Comparison of ENCODE assay signal across 11 mouse cellular contexts in the genomic region with DNA sequence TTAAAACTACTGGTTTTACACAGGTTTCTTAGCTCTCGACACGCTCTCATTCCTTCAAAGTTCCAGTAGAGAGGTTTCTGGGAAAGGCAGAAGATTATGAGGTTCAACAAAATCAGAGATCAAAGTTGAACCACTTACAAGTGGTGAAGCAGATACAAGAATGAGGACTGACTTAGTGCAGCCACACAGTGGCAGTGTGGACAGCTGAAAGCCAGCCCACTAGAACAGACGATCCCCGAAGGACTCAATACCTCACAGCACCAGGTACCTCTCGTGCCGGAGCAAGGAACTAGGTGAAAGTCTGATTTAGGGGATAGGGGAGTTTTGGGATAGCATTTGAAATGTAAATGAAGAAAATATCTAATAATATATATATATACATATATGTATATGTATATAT. TPM values are rescaled to one million over a fixed set of nuclear protein-coding genes. Genes with fewer than 3 reads are reported as not detected.
A peak's percentile ranks its signal among the peaks of the same experiment; 100 is the strongest.
DNase-seq lines count a peak whose midpoint lies in the region; ATAC-seq and TF ChIP-seq lines count a peak whose summit lies in the region.
"Had no signal": no experiment of that assay in that cellular context is flagged by ENCODE, and none has a peak within 500 bp of the region (broad histone marks: within the 10 kb centered on the region; RNA-seq: fewer than 3 reads in every experiment).

No protein-coding gene starts in this region.

- no peak for TF ChIP-seq EP300 in heart, adult 2 months (IDR thresholded peaks at IDR 0.05; ENCODE audit: insufficient read depth, low read depth, low read length)
- no peak for TF ChIP-seq EP300 in liver, embryonic 14.5 days (IDR thresholded peaks at IDR 0.05; ENCODE audit: low read depth)

- TF ChIP-seq POLR2A in heart, adult 2 months (IDR thresholded peaks at IDR 0.05; ENCODE audit: insufficient read depth, low read depth, low read length) = no peak
- TF ChIP-seq POLR2A in cortical plate, adult 2 months (IDR thresholded peaks at IDR 0.05; ENCODE audit: extremely low read depth, insufficient read depth, low read length) = no peak

- no peak overlapping the region for H3K27ac ChIP-seq in heart, adult 2 months
- no peak overlapping the region for H3K27ac ChIP-seq in liver, embryonic 14.5 days
- H3K27ac ChIP-seq in cortical plate, adult 2 months (ENCODE audit: insufficient read depth, low read length) = no peak overlapping the region
- H3K27ac ChIP-seq: embryonic facial prominence, embryonic 15.5 days; neural tube, embryonic 12.5 days had no signal

- H3K9ac ChIP-seq in heart, adult 2 months (ENCODE audit: low read depth, low read length) = no peak overlapping the region
- H3K9ac ChIP-seq in liver, embryonic 14.5 days (replicated peaks) = no peak overlapping the region
- H3K9ac ChIP-seq: embryonic facial prominence, embryonic 15.5 days; neural tube, embryonic 12.5 days had no signal

- no peaks in the 10 kb centered on the region for H3K9me3 ChIP-seq in liver, embryonic 14.5 days (ENCODE audit: control insufficient read depth, low read length)
- H3K9me3 ChIP-seq: embryonic facial prominence, embryonic 15.5 days; neural tube, embryonic 12.5 days had no signal

- 63% methylated on average over 6 of the region's 6 CpGs for WGBS in heart, adult 2 months
- WGBS in liver, embryonic 14.5 days (ENCODE audit: insufficient replicate concordance) = 68% methylated on average over 6 of the region's 6 CpGs

- H3K4me3 ChIP-seq in heart, adult 2 months = no peak overlapping the region
- no peak overlapping the region for H3K4me3 ChIP-seq in liver, embryonic 14.5 days (ENCODE audit: insufficient read depth in 1 of 2, low read depth in 2 of 2, low read length in 2 of 2)
- no peak overlapping the region for H3K4me3 ChIP-seq in cortical plate, adult 2 months (ENCODE audit: insufficient read depth, low read length)
- H3K4me3 ChIP-seq: embryonic facial prominence, embryonic 15.5 days; neural tube, embryonic 12.5 days had no signal

- DNase-seq in heart, adult 2 months = no peak
- no peak for DNase-seq in heart, adult 9 months (ENCODE audit: low spot score in 2 of 2)
- DNase-seq in liver, embryonic 14.5 days (ENCODE audit: low read depth in 3 of 3, low spot score in 3 of 3) = no peak
- no peak for DNase-seq in liver
- peak; percentile 14 for DNase-seq in NIH3T3 (ENCODE audit: low read depth)
- no peak for DNase-seq in right cerebral cortex, adult 2 months (ENCODE audit: low spot score in 2 of 2)
- DNase-seq: gastrocnemius, postnatal 14 days; thymus, postnatal 36 days had no signal

- H3K36me3 ChIP-seq in heart, adult 2 months (ENCODE audit: control insufficient read depth, insufficient read depth, low read length) = peaks cover 4% of the 10 kb centered on the region
- no peaks in the 10 kb centered on the region for H3K36me3 ChIP-seq in liver, embryonic 14.5 days (replicated peaks; ENCODE audit: control insufficient read depth, insufficient read depth, low read depth)
- H3K36me3 ChIP-seq: embryonic facial prominence, embryonic 15.5 days; neural tube, embryonic 12.5 days had no signal

- peaks cover 11% of the 10 kb centered on the region for H3K4me1 ChIP-seq in heart, adult 2 months (ENCODE audit: control insufficient read depth, insufficient read depth, low read length)
- peaks cover 0 to 7% of the 10 kb centered on the region in 2 experiments; a peak in 3 of 4 replicates for H3K4me1 ChIP-seq in liver, embryonic 14.5 days (replicated peaks; ENCODE audit: control insufficient read depth in 2 of 2, insufficient read depth in 2 of 2, low read length in 1 of 2)
- H3K4me1 ChIP-seq in cortical plate, adult 2 months (ENCODE audit: control insufficient read depth, insufficient read depth, low read length) = peaks cover 2% of the 10 kb centered on the region; the same call in 1 of the 2 replicates

- peaks cover 2% of the 10 kb centered on the region for H3K79me2 ChIP-seq in heart, adult 2 months (replicated peaks; ENCODE audit: control insufficient read depth, insufficient read depth, low read length)

- no peak overlapping the region for H3K4me2 ChIP-seq in liver, embryonic 14.5 days (ENCODE audit: low read depth)
- H3K4me2 ChIP-seq: embryonic facial prominence, embryonic 15.5 days; neural tube, embryonic 12.5 days had no signal

- intact Hi-C loops in heart, adult 2 months (cut with DNase I) = no loop called here

- ATAC-seq in liver, embryonic 14.5 days (ENCODE audit: insufficient read depth) = no peak

- TF ChIP-seq CTCF in heart, adult 2 months (IDR thresholded peaks at IDR 0.05) = peak; percentile 71
- TF ChIP-seq CTCF in liver, embryonic 14.5 days (IDR thresholded peaks at IDR 0.05; ENCODE audit: low read depth) = 0 out of 2 replicates have a peak, but pooled peaks have one; percentile 4
- TF ChIP-seq CTCF in cortical plate, adult 2 months (IDR thresholded peaks at IDR 0.05; ENCODE audit: extremely low read depth, insufficient read depth, low read length) = peak; percentile 55

- H3K27me3 ChIP-seq in heart, adult 2 months (ENCODE audit: control insufficient read depth, insufficient read depth, low read length) = no peaks in the 10 kb centered on the region
- no peaks in the 10 kb centered on the region for H3K27me3 ChIP-seq in liver, embryonic 14.5 days (ENCODE audit: control insufficient read depth, insufficient read depth, low read length)
- H3K27me3 ChIP-seq: embryonic facial prominence, embryonic 15.5 days; neural tube, embryonic 12.5 days had no signal

RNA-seq across cellular contexts. Expression of a gene that starts 56.1 kb away (rescaled TPM):
- 1 to 10 TPM; 6.2 to 6.3 TPM for total RNA-seq in heart, adult 2 months (2021)
- polyA plus RNA-seq in heart, adult 2 months (2012; rRNA removed) = 1.1 and 2.1 TPM in 2 replicates
- polyA plus RNA-seq in liver, embryonic 14.5 days (2012; rRNA removed) = 0.25 and 0.36 TPM in 2 replicates
- polyA plus RNA-seq in liver, embryonic 14.5 days (2014; fragmentation: Nextera tagmentation; extraction: Ambion mirVana) = 0.15 and 0.23 TPM in 2 replicates
- polyA plus RNA-seq in cortical plate, adult 2 months (2012; rRNA removed) = 18.4 and 20.3 TPM in 2 replicates

Comparison
In these comparisons a context has a peak if more than half of its experiments do, and no peak if none do; other contexts are left out.
1. CTCF ChIP-seq: peak in every context shown above with its lines; median percentile 71 in heart, adult 2 months; 55 in cortical plate, adult 2 months; 4 in liver, embryonic 14.5 days.